Mouse (Mus musculus) olfactory bulb, adult 2 months (tissue): ENCODE results near the gene Clec16a. TPM values are rescaled to one million over a fixed set of nuclear protein-coding genes. Genes with fewer than 3 reads are reported as not detected.

ENCODE experiments used
- H3K27ac ChIP-seq: fragments of 200-500 bp; 2 replicates; pipeline ENCODE4 v1.5.1; 2012; ENCODE audit warnings: low read depth, low read length; ENCODE audit not compliant: insufficient read depth
- H3K4me1 ChIP-seq: fragments of 200-500 bp; 2 replicates; pipeline ENCODE4 v1.6.1; 2012; ENCODE audit warnings: low read length; ENCODE audit not compliant: control insufficient read depth, insufficient read depth
- H3K4me3 ChIP-seq: fragments of 200-500 bp; 2 replicates; pipeline ENCODE4 v1.5.1; 2012; ENCODE audit warnings: mild to moderate bottlenecking, low read depth, low read length, moderate library complexity; ENCODE audit not compliant: insufficient read depth
- CTCF ChIP-seq: fragments of 200-500 bp; IDR thresholded peaks from 2 replicates; pipeline ENCODE4 v1.5.1; 2012; ENCODE audit warnings: low read depth, mild to moderate bottlenecking, low read length, moderate library complexity; ENCODE audit not compliant: insufficient read depth
- POLR2A ChIP-seq: fragments of 200-500 bp; IDR thresholded peaks from 2 replicates; pipeline ENCODE4 v1.6.1; 2012; ENCODE audit warnings: mild to moderate bottlenecking, low read depth, low read length, moderate library complexity; ENCODE audit not compliant: insufficient read depth
- WGBS: fragments of 180-500 bp; shearing (Covaris S2); methylation state at CpG from one replicate; pipeline ENCODE4 v1.1.7; 2018; 5-methylcytosine and 5-hydroxymethylcytosine counted together
- polyA plus RNA-seq: library from polyadenylated mRNA; stranded (reverse); fragments of >200 nt; gene quantifications from 2 replicates; pipeline ENCODE4 v1.2.4, GENCODE M21; 2012; ENCODE audit warnings: low replicate concordance; ENCODE audit not compliant: missing spikeins, insufficient read depth, insufficient read length

Gene Clec16a
- polyA plus RNA-seq, 1 experiment = 285 TPM

DNA sequence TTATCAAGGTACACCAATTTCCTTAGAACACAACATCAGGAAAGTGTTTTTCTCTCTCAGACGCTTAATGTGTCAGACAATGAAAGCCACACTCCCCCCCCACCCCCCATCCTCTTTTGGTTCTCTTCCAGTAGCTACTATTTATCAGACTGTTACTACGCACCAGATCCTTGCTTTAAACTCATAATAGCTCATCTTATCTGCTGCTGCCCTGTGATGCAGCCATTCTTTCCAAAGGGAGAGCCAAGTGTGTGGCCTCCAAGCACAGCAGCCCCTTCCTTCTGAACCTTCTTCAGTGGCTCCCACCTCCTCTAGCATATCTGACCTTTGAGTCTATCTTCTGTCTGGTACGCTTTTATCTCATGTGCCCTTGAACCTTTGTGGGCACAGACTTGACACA, 145.3 kb downstream of the Clec16a start:
- Histone ChIP-seq H3K4me3 (no peak overlapping the region), H3K27ac (no peak overlapping the region), H3K4me1 (peaks cover 4% of the 10 kb centered on the region)
- WGBS = 68% methylated on average over 3 of the region's 3 CpGs
- TF ChIP-seq CTCF (no peak), POLR2A (no peak)

DNA sequence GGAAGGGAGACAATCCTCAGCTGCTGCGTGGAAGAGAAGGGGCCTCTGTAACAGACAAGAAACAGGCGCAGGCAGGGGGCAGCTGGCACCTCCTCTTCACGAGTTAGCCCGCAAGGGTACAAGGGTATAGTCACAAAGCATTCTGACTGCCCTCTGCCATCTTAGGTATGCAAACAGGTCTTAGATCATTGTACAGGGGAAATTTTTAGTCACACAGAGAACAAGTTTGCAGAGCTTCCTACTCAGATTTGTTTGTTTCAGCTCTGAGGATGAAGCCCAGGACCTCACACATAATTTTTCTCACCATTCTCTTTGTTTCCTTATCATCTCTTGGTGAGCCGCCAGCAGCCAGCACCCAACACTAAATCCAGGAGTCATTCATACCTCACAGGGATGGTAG, 146.6 kb downstream of the Clec16a start:
- peaks cover 7% of the 10 kb centered on the region for H3K4me1 ChIP-seq
- no peak overlapping the region for H3K4me3 ChIP-seq
- 91% methylated on average over 5 of the region's 5 CpGs for WGBS
- TF ChIP-seq POLR2A (no peak), CTCF (no peak)
- H3K27ac ChIP-seq = no peak overlapping the region

DNA sequence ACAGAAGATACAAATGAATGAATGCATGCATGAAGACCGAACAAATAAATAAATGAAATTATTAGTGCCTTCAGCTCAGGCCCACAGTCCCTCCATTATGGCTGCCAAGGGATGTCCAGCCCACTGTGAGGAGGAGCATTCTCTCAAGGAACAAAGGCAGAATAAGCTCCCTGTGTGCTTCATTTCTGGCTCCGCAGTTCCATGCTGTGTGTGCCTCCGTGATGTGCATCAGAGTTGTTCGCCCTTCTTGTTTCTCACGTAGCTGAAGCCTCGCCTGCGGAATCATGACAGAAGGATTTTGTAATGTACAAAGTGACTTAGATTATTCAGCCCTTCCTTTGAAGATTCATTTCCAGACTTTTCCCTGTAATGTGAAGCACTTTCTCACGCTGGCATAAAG, 147.7 kb downstream of the Clec16a start:
- Histone ChIP-seq H3K4me1 (peaks cover 10% of the 10 kb centered on the region), H3K27ac (no peak overlapping the region), H3K4me3 (no peak overlapping the region)
- TF ChIP-seq POLR2A (no peak), CTCF (no peak)
- whole genome bisulfite sequencing = 78% methylated on average over 8 of the region's 8 CpGs

DNA sequence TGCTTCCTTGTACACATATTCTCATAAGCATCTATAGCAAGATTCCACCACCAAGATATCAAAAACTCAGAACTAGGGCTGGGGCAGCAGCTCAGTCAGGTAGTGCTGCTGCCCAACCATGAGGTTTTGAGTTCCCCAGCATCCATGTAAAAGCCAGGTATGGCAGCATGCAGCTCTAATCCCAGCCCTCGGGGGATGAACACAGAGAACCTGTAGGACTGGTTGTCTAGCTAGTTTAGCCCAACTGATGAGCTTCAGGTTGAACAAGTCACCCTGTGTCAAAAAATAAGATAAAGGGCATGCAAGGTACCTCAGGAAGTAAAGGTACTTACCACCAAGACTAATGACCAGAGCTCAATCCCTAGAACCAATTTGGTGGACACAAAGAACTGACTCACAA, 148.3 kb downstream of the Clec16a start:
- peaks cover 15% of the 10 kb centered on the region for H3K4me1 ChIP-seq
- WGBS = 94% methylated on average over 1 of the region's 1 CpGs
- no peak overlapping the region for H3K4me3 ChIP-seq
- H3K27ac ChIP-seq = no peak overlapping the region
- TF ChIP-seq POLR2A = no peak
- TF ChIP-seq CTCF = no peak

DNA sequence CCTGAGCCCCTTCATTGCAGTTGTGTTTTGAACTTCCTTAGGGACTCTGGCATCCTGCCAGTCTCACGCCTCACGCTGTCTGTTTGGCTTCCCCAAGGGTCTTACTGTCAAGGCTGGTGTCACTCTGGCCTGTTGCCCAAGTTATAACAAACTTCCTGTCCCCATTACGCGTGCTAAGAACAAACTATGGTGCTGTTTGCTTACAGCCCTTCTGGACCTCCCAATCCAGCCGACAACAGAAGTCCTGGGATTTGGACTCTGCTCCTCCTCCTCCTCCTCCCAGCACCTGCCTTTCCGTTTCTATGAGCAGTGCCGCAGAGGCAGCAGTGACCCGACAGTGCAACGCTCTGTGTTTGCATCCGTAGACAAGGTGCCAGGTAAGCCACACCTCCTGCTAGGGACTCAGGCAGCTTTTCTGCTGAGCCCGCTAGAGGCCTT, 149.3 kb downstream of the Clec16a start:
- H3K27ac ChIP-seq = no peak overlapping the region
- H3K4me3 ChIP-seq = no peak overlapping the region
- H3K4me1 ChIP-seq = peaks cover 18% of the 10 kb centered on the region
- TF ChIP-seq CTCF (no peak), POLR2A (no peak)
- WGBS = 48% methylated on average over 11 of the region's 11 CpGs

DNA sequence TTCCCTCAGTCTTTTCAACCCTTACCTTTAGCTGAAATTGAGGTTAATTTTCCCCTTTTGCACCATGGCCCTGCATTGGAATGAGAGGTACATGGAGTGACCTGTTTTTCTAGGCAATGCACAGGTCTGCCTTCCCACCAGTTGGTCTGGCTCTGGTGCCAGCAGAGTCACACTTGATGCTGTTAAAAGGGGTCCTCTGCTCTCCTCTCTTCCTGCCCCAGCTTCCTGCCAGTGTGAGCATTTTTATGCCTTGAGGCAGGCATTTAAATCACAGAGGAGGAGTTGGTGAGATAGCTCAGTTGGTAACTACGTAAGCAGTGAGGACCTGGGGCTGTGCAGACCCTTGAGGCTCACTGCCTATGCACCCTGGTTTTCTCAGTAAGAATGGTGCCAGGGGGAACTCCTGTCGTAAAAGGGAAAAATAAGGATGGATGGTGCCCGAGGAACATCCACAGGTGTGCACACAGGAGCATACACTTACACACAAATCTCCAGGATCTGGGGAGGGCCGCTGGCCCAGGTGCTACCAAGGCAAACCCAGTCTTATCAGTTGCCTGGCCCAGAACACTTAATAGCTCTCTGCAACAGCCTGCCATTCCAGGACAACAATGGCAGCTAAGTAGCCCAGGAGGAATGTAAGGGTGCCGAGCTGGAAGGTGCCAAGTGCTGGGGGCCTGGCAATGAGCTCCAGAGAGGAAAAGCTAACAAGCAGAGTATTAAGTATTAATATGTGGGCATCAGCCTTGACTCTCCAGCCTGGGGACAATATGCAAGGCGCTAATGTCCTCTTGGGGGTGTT, 152.9 kb downstream of the Clec16a start:
- TF ChIP-seq CTCF = no peak
- TF ChIP-seq POLR2A = no peak
- WGBS = 77% methylated on average over 6 of the region's 6 CpGs
- Histone ChIP-seq H3K27ac (no peak overlapping the region), H3K4me3 (no peak overlapping the region), H3K4me1 (peaks cover 24% of the 10 kb centered on the region)

DNA sequence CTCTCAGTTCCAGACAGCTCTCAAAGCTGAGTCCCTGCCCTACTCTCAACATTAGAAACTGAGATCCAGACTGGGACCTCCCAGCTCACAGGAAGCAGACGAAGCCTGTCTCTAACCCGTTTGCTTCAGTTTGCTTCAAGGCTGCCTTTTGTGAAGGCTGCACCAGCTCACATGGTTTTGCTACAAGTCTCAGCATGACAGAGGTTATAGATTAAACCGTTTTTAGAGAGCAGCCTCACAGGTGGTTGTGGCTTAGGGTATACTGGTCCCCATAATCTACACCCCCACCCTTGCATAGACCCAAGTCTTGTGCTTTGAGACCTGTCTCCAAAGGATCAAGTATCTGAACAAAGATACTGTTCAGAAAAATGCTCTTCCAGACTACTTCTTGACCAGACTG, 154.2 kb downstream of the Clec16a start:
- Histone ChIP-seq H3K4me3 (no peak overlapping the region), H3K4me1 (peaks cover 24% of the 10 kb centered on the region), H3K27ac (no peak overlapping the region)
- TF ChIP-seq CTCF (no peak), POLR2A (no peak)
- 89% methylated on average over 3 of the region's 3 CpGs for WGBS

DNA sequence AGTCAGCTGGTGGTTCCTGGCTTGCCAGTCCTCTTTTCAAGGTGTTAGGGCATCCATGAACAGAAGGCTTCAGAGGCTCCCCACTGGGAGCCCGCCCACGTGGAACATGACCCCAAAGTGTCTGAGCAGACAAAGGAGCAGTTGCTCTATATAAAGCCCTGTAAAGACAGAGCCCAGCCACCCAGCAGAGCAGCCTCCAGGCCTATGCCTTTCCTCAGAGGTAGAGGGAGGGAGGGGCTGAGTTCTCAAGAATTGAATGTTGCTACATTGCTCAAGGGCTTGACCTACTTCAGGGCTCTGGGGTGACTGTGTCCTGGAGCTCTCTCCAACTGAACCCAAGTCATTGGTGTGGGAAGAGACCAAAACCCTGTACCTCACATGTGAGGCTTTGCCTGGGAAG, 155.0 kb downstream of the Clec16a start:
- 35% methylated on average over 2 of the region's 2 CpGs for WGBS
- Histone ChIP-seq H3K27ac (peak overlapping the region; percentile 28; the same call in 1 of the 2 replicates), H3K4me3 (no peak overlapping the region), H3K4me1 (peaks cover 24% of the 10 kb centered on the region)
- TF ChIP-seq POLR2A (no peak), CTCF (no peak)

DNA sequence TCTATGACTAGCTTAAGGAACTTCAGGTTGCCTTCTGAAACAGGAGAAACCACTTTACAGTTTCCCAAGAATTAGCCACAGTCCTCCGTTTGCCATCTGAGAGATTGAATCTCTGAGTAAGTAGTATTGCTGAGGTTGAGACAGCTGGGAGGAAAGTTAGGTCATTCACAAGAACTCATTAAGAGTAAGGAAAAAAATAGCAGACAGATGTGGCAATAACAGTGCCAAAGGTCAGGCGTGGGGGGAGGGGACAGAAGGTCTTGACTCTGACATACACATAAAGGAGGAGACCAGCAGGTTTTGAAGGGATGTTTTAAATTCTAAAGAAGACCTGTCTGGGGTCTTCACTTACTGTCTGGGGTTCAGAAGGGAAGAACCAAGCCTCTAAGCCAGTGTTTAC, 157.3 kb downstream of the Clec16a start:
- Histone ChIP-seq H3K4me1 (peaks cover 18% of the 10 kb centered on the region), H3K27ac (no peak overlapping the region), H3K4me3 (no peak overlapping the region)
- TF ChIP-seq CTCF (no peak), POLR2A (no peak)
- 93% methylated on average over 2 of the region's 2 CpGs for WGBS

DNA sequence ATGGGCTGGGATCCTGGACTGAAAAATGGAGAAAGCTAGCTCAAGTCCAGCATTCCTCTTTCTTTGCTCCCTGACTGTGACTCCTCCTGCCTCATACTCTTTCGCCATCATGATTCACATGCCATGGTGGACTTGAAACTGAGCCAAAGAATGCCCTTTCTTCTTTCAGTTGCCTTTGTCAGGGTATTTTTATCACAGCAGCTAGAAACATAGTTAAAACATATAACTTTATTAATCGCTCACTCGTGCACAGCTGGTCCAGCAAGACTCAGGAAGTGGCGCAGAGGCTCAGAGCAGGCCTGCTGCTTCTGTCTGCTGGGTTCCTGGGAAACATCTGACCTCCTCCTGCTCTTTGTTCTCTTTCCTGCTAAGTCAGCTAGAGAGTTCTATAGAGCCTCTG, 158.8 kb downstream of the Clec16a start:
- H3K27ac ChIP-seq = no peak overlapping the region
- peaks cover 9% of the 10 kb centered on the region for H3K4me1 ChIP-seq
- TF ChIP-seq CTCF (no peak), POLR2A (no peak)
- H3K4me3 ChIP-seq = no peak overlapping the region
- WGBS = 65% methylated on average over 4 of the region's 4 CpGs
